Mouse (Mus musculus) T-helper 1 cell (primary cell): ENCODE results near the gene Cct6b.
"Not testable (repeated sequence)": the region's sequence is repeated elsewhere in the genome, so short reads cannot be mapped to it uniquely, and the experiment has no call there.

Source experiments
- in situ Hi-C: fragments of 300-600 bp; cut with MboI, MseI; formaldehyde crosslinking; loops from one replicate; pipeline ENCODE4 v1.15.1; 2025; ENCODE audit warnings: high pct_unique_total_duplicates

Cct6b gene

GRCm38 (mm10) chr11:82705082-82705481 lies 59.0 kb downstream of the Cct6b start:
- in situ Hi-C loops = no loop called here

- in situ Hi-C loops = no loop called here
Observed at GRCm38 (mm10) chr11:82699865-82700410, 64.2 kb downstream of the Cct6b start.

GRCm38 (mm10) chr11:82695930-82696329 lies 68.2 kb downstream of the Cct6b start:
- in situ Hi-C loops = no loop called here

- in situ Hi-C loops = not testable (repeated sequence)
Observed at GRCm38 (mm10) chr11:82694947-82695346, 69.2 kb downstream of the Cct6b start.

GRCm38 (mm10) chr11:82692668-82693067 lies 71.5 kb downstream of the Cct6b start:
- in situ Hi-C loops = no loop called here

DNA sequence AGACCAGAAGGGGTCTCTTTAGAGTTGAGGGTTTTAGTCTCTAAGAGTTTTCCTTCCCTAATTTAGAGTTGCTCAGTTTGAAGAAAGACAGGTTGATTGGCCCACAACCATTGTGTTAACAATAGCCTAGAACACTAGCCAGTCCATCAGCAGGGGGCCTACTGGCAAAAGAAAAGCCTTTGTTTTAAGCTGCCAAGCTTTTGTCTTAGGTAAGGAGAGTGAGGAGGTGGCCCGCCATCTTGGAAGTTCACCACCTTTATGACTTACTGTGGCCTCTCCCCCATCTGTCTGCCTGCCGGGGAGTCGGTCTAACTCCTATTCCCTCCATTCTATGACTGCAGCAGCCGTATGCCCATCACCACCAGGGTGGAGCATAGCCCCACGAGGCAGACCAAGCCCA lies 73.6 kb downstream of the Cct6b start:
- in situ Hi-C loops = no loop called here

DNA sequence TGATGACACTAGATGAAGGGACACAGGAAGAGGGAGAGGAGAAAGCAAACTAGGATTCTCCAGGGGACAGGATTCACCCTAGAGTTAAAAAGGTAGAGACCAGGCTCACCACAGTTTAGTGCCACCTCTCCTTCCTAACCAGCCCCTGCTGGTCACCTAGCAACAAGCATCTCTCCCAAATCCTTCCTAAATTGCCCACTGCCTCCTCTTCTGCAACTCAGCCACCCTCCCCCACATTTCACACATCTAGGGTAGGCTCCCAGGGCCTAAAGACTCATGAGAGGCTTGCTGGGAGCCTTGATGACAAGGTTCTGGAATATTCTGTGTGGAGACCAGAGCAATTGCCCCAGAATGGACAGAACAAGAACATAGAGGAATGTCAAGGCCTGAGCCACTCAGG lies 76.5 kb downstream of the Cct6b start:
- in situ Hi-C loops = no loop called here

GRCm38 (mm10) chr11:82684676-82685075 lies 79.4 kb downstream of the Cct6b start:
- in situ Hi-C loops = no loop called here

DNA sequence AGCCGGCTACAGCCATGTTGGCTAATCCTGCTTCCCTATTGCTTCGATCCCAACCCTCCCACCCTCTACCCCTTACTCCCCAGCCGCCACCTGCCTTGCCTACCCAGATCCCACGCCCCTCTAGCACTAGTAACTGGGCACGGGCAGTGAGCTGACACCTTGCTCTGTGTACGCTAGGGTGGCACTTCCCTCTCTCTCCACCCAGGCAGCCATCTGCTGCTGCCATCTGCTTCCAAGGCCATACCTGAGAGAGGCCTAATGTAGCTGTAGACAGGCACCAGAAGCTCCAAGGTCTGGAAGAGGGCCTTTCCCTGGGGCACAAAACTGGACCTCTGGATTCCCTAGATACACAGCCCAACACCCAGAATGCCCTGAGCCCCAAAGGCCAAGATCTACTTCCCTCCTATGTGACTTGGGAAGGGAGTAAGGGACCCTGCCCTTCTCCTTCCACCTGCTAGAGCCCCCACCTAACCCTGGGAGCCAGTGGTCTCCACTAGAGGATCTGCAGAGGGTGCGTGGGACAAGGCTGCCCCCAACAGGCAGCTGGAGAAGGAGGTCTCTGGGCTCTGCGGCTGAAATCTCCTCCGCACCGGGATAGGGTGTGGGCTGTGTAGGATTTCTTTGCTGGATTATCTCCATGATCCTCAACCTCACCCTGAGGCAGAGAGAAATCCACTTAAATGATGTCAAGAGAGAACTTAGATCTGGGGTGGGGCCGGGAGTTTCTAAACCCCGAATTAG lies 80.2 kb downstream of the Cct6b start:
- in situ Hi-C loops = no loop called here

- in situ Hi-C loops = no loop called here
Observed at GRCm38 (mm10) chr11:82678561-82678960, 85.6 kb downstream of the Cct6b start.
